Mouse (Mus musculus) liver, adult 10 weeks (tissue): ENCODE results near the gene Zbtb9. TPM values are rescaled to one million over a fixed set of nuclear protein-coding genes. Genes with fewer than 3 reads are reported as not detected.

Experiments
- polyA plus RNA-seq: library from polyadenylated mRNA; stranded (reverse); fragments of 350-450 nt; fragmentation: Illumina TruSeq; extraction: RNeasy Lipid Tissue Mini Kit (QIAGEN cat#74804); gene quantifications from one replicate; pipeline ENCODE4 v1.2.3, GENCODE M21; 2014; ENCODE audit warnings: low read depth, low replicate concordance

Gene Zbtb9
- 5.8 TPM for polyA plus RNA-seq

DNA sequence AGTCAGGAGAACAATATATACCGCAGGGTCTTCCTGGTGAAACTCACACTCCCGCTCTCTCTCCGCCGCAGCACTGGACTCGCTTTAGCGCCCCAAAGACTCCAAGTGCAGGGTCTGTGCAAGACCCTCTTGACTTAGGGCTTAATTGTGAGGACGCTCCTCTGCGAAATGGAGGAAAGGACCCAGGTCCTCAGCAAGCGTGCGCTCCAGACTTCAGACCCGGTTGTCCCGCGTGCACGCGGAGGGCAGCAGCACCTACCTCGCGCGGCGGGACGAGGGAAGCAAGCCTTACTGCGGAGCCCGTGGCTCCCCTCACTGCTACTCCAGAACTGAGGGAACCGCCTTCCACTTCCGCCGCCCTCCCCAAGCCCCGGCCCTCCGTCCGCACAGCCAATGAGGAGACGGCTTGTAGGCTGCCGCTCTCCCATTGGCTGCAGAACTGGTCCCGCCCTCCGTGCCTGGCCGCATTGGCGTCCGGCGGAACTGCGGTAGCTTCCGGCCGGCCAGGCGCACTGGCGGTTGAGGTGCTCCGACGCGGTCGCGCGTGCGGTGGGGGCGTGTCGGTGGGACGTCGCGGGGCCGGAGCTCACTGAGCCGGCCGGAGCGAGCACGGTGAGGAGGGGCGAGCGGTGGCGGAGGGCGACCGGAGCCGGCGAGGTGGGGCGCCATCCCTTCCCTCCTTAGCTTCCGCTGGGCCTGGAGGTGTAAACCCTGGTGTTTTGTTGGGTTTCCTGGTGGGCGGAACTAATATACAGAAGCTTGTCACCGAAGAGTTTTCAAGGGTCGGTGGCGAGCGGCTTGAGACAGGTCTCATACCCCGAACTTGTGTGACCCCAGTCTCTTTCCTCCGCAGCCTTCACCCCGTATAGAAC is at the start of gene Zbtb9:
Gene Zbtb9, plus strand, starts transcription at position 465 of the 872 bp plus-strand sequence.

DNA sequence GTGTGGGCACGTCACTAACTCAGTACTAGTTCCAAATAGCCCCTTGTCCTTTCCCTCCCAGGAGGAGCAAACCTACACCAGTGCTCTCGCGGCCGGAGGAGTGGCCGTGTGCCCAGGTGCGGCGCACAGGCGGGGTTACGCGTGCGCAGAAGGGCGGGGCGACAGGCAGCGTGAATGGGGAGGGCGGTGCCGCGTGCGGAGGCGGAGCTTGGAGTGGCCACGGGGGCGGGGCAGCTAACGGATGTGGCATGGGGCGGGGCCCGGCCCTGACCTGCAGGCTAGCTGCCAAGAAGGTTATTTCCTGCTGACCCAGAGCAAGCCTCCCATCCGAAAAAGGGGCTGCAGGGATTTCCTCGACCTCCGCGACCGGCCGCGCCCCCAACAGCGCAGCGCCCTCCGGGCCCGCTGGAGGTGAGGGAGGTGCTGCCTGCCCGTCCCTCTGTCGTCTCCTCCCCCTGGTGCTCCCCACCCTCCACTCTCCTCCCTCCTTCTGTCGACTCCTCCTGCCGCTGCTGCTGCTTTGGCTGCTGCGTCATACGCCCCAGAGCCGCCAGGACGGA is 40.0 kb upstream of the Zbtb9 start, which contains the start of gene Phf1:
Gene Phf1, plus strand, starts transcription at position 214 of the 560 bp plus-strand sequence.

DNA sequence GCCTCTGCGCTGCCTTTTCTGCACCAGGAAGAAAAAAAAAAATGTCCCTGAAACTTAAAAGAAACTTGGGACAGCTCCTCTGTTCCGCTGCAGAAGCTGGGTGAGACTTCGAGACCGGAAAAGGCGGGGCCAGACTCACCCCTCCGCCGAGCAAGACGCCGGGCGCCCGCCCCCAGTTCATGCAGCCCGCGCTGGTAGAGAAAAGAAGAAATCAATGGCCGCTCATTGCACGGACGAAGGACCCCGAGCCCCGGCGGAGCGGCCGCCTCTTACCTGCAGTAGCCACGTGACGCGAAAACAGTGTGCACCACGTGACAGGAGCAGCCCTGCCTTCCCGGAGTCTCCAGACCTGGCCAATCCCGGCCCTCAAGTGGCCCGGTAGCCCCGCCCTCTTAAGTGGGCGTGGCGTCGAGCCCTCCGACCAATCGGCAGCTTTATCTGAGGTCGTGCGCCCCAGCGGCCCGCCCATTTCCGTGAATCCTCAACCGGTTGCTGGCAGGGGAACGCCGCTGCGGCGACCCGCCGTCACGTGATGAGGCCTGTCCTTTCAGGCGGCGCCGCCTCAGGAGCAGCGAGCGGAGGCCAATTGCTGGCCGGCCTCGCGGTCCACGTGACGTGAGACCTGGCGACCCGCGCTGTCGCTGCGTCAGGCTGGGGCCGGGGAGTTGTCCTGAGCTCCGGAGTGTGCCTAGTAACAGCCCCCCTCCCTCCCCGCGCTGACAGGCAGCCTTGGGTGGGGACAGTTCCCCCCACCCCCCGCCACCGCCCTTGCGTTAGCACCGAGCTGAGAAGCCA is 33.6 kb upstream of the Zbtb9 start, which contains the start of gene Cuta:
Gene Cuta, minus strand, starts transcription at position 392 of the 795 bp plus-strand sequence.

DNA sequence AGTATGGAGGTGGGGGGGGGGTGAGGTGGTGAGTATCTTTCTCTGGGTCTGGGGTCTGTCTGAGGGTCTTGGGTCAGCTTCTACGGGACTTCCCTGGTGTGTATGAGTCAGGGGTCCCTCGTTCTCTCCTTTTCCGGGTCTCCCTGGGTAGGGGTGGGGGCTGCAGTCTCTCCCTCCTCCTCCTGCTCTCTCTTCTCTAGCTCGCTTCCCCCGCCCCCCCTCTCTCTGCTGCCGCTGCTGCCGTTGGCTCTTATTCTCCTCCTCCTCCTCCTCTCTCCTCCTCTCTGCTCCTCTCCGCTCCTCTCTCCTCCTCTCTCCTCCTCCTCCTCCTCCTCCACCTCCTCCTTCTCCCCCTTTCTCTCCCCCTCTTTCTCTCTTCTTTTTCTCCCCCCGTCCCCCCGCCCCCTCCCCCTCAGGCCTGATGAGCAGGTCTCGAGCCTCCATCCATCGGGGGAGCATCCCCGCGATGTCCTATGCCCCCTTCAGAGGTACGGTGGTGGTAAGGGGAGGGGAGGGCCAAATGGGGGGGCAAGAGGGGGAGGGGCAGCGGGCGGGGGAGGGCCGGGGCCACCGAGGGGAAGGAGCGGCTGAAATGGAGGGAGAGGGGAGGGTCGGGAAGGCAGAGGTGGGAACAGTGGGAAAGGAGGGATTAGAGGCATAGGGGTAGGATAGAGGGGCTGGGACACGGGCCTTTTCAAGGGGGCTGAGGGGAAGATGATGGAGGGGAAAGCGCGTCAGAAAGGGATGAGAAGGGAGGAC is 31.8 kb upstream of the Zbtb9 start, which contains the start of gene Syngap1:
Gene Syngap1, plus strand, starts transcription at position 223 of the 759 bp plus-strand sequence.

DNA sequence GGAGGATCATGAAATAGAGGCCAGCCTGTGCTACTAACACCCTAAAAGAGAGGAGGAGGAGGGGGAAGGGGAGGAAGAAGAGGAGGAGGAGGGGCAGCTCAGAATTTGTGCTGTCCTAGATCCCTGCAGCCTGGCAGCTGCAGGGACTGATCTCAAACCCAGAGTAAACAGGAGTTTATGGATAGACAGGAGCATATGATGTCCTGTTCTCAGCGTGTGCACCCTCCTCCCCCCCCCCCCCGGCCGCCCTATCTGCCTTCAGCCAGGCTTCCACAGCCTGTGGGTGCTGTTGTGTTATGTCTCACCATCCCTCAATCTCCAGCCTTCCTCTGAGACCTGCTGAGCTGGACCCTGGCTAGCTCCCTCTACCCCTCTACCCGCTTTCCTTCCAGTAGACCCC is 55.9 kb downstream of the Zbtb9 start, which contains the start of gene Bak1:
Gene Bak1, minus strand, starts transcription at position 101 of the 400 bp plus-strand sequence.

DNA sequence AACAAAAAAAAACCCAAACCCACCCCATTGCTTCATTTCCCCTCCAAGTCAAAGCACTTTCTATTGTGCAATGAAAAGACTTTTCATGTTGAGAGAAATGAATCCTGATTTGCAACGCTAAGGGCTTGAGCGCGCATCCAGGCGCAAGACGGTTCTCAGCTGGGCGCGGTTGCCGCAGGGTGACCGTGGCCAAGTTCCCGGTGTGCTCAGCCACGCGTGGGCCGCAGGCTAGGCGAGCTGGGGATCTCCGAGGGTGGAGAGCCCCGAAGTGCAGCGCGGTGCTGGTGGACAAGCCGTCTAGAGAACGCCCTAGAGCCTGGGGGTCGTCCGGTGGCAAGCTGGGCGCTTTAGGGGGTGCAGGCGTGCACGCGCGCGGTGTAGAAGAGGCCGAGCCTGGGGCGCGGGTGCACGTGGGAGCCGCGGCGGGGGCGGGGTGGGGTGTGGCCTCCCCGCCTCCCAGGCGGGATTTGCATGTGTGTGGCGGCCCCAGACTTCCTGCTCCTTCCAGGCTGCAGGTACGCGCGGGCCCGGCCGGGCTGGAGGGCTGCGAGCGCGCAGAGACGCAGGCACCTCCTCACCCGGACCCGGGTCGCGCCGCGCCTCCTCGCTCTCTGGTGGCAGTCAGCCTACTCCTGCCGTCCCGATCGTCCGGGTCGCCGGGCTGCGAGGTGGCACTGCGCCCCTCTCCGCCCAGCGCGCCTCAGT is 84.0 kb downstream of the Zbtb9 start, which contains the start of gene Itpr3:
Gene Itpr3, plus strand, starts transcription at position 493 of the 705 bp plus-strand sequence.

Other genes starting within 250 kb of the Zbtb9 start
- 15.7 TPM for gene Bnip1, start 192.1 kb upstream of the Zbtb9 start, polyA plus RNA-seq
- gene Nkx2-5, start 128.2 kb upstream of the Zbtb9 start, polyA plus RNA-seq = not detected
- gene Kifc5b, start 56.1 kb upstream of the Zbtb9 start, polyA plus RNA-seq = not detected
- 1.9 TPM for gene Phf1, start 40.1 kb upstream of the Zbtb9 start, polyA plus RNA-seq
- gene Cuta, start 33.6 kb upstream of the Zbtb9 start, polyA plus RNA-seq = 20.1 TPM
- gene Syngap1, start 31.9 kb upstream of the Zbtb9 start, polyA plus RNA-seq = 0.29 TPM
- gene Bak1, start 55.8 kb downstream of the Zbtb9 start, polyA plus RNA-seq = 1.5 TPM
- 0.08 TPM for gene Itpr3, start 84.1 kb downstream of the Zbtb9 start, polyA plus RNA-seq
- 12.9 TPM for gene Uqcc2, start 160.7 kb downstream of the Zbtb9 start, polyA plus RNA-seq
- gene Ip6k3, start 194.6 kb downstream of the Zbtb9 start, polyA plus RNA-seq = not detected
- gene Lemd2, start 231.3 kb downstream of the Zbtb9 start, polyA plus RNA-seq = 1.3 TPM